Mouse (Mus musculus) neural tube, embryonic 15.5 days (tissue): ENCODE data around the gene Cdk2ap1. TPM values are rescaled to one million over a fixed set of nuclear protein-coding genes. Genes with fewer than 3 reads are reported as not detected.
A peak's percentile ranks its signal among the peaks of the same experiment; 100 is the strongest.

ENCODE experiments used
- ATAC-seq: fragments of 200-750 bp; cut with Nextera tagmentation; 2 replicates; pipeline ENCODE4 v1.8.0; 2017; ENCODE audit warnings: mild to moderate bottlenecking, moderate TSS enrichment, moderate library complexity; ENCODE audit not compliant: low FRiP score
- H3K27ac ChIP-seq: fragments of 300-500 bp; sonication (generic); replicated peaks from 2 replicates; pipeline ENCODE4 v1.5.1; 2015; ENCODE audit warnings: mild to moderate bottlenecking, inconsistent platforms
- H3K27me3 ChIP-seq: fragments of 300-500 bp; sonication (generic); replicated peaks from 2 replicates; pipeline ENCODE4 v1.6.1; 2015; ENCODE audit warnings: inconsistent platforms
- H3K36me3 ChIP-seq: fragments of 300-500 bp; sonication (generic); 2 replicates; pipeline ENCODE4 v1.6.1; 2015; ENCODE audit warnings: inconsistent platforms
- H3K4me1 ChIP-seq: fragments of 300-500 bp; sonication (generic); 2 replicates; pipeline ENCODE4 v1.6.1; 2015; ENCODE audit warnings: inconsistent platforms
- H3K4me2 ChIP-seq: fragments of 300-500 bp; sonication (generic); 2 replicates; pipeline ENCODE4 v1.6.1; 2015; ENCODE audit warnings: inconsistent platforms, mild to moderate bottlenecking, moderate library complexity
- H3K4me3 ChIP-seq: fragments of 300-500 bp; sonication (generic); replicated peaks from 2 replicates; pipeline ENCODE4 v1.5.1; 2015; ENCODE audit warnings: mild to moderate bottlenecking, inconsistent platforms
- H3K9ac ChIP-seq: fragments of 300-500 bp; sonication (generic); replicated peaks from 2 replicates; pipeline ENCODE4 v1.6.1; 2015; ENCODE audit warnings: mild to moderate bottlenecking, inconsistent platforms
- H3K9me3 ChIP-seq: fragments of 300-500 bp; sonication (generic); replicated peaks from 2 replicates; pipeline ENCODE4 v1.6.1; 2016; ENCODE audit warnings: inconsistent platforms
- WGBS: fragments of 180-500 bp; shearing (Covaris S2); methylation state at CpG from one replicate; pipeline ENCODE4 v1.1.7; 2015; ENCODE audit warnings: mixed read lengths; 5-methylcytosine and 5-hydroxymethylcytosine counted together
- polyA plus RNA-seq: library from polyadenylated mRNA; unstranded; fragments of >200 nt; fragmentation: Nextera tagmentation; extraction: Ambion mirVana; gene quantifications from 2 replicates; pipeline ENCODE4 v1.2.1, GENCODE M21; 2015

Gene Cdk2ap1
- polyA plus RNA-seq, 1 experiment from 2014 or later = 89.0 TPM

- Histone ChIP-seq H3K27me3 (no peaks in the 10 kb centered on the region), H3K36me3 (peaks cover 7% of the 10 kb centered on the region), H3K9me3 (no peaks in the 10 kb centered on the region), H3K9ac (no peak overlapping the region), H3K27ac (no peak overlapping the region), H3K4me1 (no peaks in the 10 kb centered on the region), H3K4me3 (no peak overlapping the region), H3K4me2 (no peak overlapping the region)
- no peak for ATAC-seq
- 88% methylated on average over 6 of the region's 6 CpGs for WGBS
These were observed 1.5 kb upstream of the Cdk2ap1 start for GRCm38 (mm10) chr5:124364173-124364918.

GRCm38 (mm10) chr5:124359641-124360040, 3.2 kb downstream of the Cdk2ap1 start:
- Histone ChIP-seq H3K4me3 (no peak overlapping the region), H3K36me3 (no peaks in the 10 kb centered on the region), H3K27me3 (no peaks in the 10 kb centered on the region), H3K4me1 (peaks cover 7% of the 10 kb centered on the region), H3K9ac (no peak overlapping the region), H3K9me3 (no peaks in the 10 kb centered on the region), H3K4me2 (no peak overlapping the region), H3K27ac (no peak overlapping the region)
- no peak for ATAC-seq
- WGBS = 82% methylated on average over 2 of the region's 2 CpGs

GRCm38 (mm10) chr5:124356695-124357094, 6.2 kb downstream of the Cdk2ap1 start:
- 50% methylated on average over 3 of the region's 3 CpGs for WGBS

GRCm38 (mm10) chr5:124355425-124355959, 7.4 kb downstream of the Cdk2ap1 start:
- no peak for ATAC-seq
- Histone ChIP-seq H3K4me2 (peak overlapping the region; percentile 84), H3K36me3 (no peaks in the 10 kb centered on the region), H3K4me3 (peak overlapping the region; percentile 83), H3K4me1 (peaks cover 37% of the 10 kb centered on the region), H3K9me3 (no peaks in the 10 kb centered on the region), H3K27ac (no peak overlapping the region; the same call in 1 of the 2 replicates), H3K27me3 (no peaks in the 10 kb centered on the region), H3K9ac (peak overlapping the region; percentile 86; the same call in 1 of the 2 replicates)
- WGBS = 2% methylated on average over 12 of the region's 12 CpGs

More at GRCm38 (mm10) chr5:124356695-124357094, 6.2 kb downstream of the Cdk2ap1 start:
- Histone ChIP-seq H3K4me3 (no peak overlapping the region), H3K27ac (no peak overlapping the region), H3K27me3 (no peaks in the 10 kb centered on the region), H3K4me1 (peaks cover 25% of the 10 kb centered on the region), H3K4me2 (no peak overlapping the region), H3K9me3 (no peaks in the 10 kb centered on the region), H3K9ac (no peak overlapping the region), H3K36me3 (no peaks in the 10 kb centered on the region)
- ATAC-seq = no peak

- Histone ChIP-seq H3K9ac (peak overlapping the region; percentile 86), H3K4me3 (peak overlapping the region; percentile 83), H3K36me3 (no peaks in the 10 kb centered on the region), H3K4me1 (peaks cover 44% of the 10 kb centered on the region), H3K27ac (peak overlapping the region; percentile 95), H3K9me3 (no peaks in the 10 kb centered on the region), H3K27me3 (no peaks in the 10 kb centered on the region), H3K4me2 (peak overlapping the region; percentile 84)
- WGBS = under 1% methylated on average over 32 of the region's 60 CpGs
- ATAC-seq = no peak
These were observed 8.1 kb downstream of the Cdk2ap1 start for GRCm38 (mm10) chr5:124354574-124355424.

GRCm38 (mm10) chr5:124353726-124354547, 8.9 kb downstream of the Cdk2ap1 start:
- under 1% methylated on average over 79 of the region's 132 CpGs for whole genome bisulfite sequencing
- H3K9ac ChIP-seq = peak overlapping the region; percentile 86
- peaks cover 52% of the 10 kb centered on the region for H3K4me1 ChIP-seq
- peak overlapping the region; percentile 84 for H3K4me2 ChIP-seq
- H3K4me3 ChIP-seq = peak overlapping the region; percentile 83
- no peaks in the 10 kb centered on the region for H3K27me3 ChIP-seq
- H3K27ac ChIP-seq = peak overlapping the region; percentile 95
- H3K36me3 ChIP-seq = peaks cover 5% of the 10 kb centered on the region; the same call in 1 of the 2 replicates
- 0 out of 2 replicates have a peak, but pooled peaks have one; percentile 6 for ATAC-seq
- no peaks in the 10 kb centered on the region for H3K9me3 ChIP-seq

- WGBS = 0% methylated on average over 32 of the region's 32 CpGs
- no peak for ATAC-seq
- Histone ChIP-seq H3K36me3 (peaks cover 13% of the 10 kb centered on the region), H3K9me3 (no peaks in the 10 kb centered on the region), H3K4me3 (peak overlapping the region; percentile 83), H3K27me3 (no peaks in the 10 kb centered on the region), H3K27ac (peak overlapping the region; percentile 95), H3K4me2 (peak overlapping the region; percentile 84), H3K4me1 (peaks cover 54% of the 10 kb centered on the region), H3K9ac (peak overlapping the region; percentile 86)
These were observed 9.7 kb downstream of the Cdk2ap1 start for GRCm38 (mm10) chr5:124353011-124353725.

GRCm38 (mm10) chr5:124352141-124352920, 10.6 kb downstream of the Cdk2ap1 start:
- Histone ChIP-seq H3K4me2 (peak overlapping the region; percentile 84), H3K4me1 (peaks cover 54% of the 10 kb centered on the region), H3K27me3 (no peaks in the 10 kb centered on the region), H3K27ac (peak overlapping the region; percentile 95), H3K9me3 (no peaks in the 10 kb centered on the region), H3K4me3 (peak overlapping the region; percentile 83), H3K36me3 (peaks cover 16% of the 10 kb centered on the region), H3K9ac (peak overlapping the region; percentile 86)
- peak; percentile 83 for ATAC-seq
- 0% methylated on average over 29 of the region's 30 CpGs for WGBS

GRCm38 (mm10) chr5:124351604-124352003, 11.3 kb downstream of the Cdk2ap1 start:
- peaks cover 20% of the 10 kb centered on the region for H3K36me3 ChIP-seq
- peak overlapping the region; percentile 95 for H3K27ac ChIP-seq
- 23% methylated on average over 3 of the region's 3 CpGs for WGBS
- peak overlapping the region; percentile 83 for H3K4me3 ChIP-seq
- peaks cover 54% of the 10 kb centered on the region for H3K4me1 ChIP-seq
- peak overlapping the region; percentile 86 for H3K9ac ChIP-seq
- H3K4me2 ChIP-seq = peak overlapping the region; percentile 84
- no peaks in the 10 kb centered on the region for H3K27me3 ChIP-seq
- no peaks in the 10 kb centered on the region for H3K9me3 ChIP-seq
- peak; percentile 15; the same call in 1 of the 2 replicates for ATAC-seq

- peaks cover 25% of the 10 kb centered on the region for H3K36me3 ChIP-seq
- H3K4me3 ChIP-seq = peak overlapping the region; percentile 83
- H3K4me2 ChIP-seq = peak overlapping the region; percentile 84
- peak; percentile 62 for ATAC-seq
- H3K4me1 ChIP-seq = peaks cover 54% of the 10 kb centered on the region
- H3K27ac ChIP-seq = peak overlapping the region; percentile 95
- H3K27me3 ChIP-seq = no peaks in the 10 kb centered on the region
- 3% methylated on average over 7 of the region's 7 CpGs for WGBS
- H3K9me3 ChIP-seq = no peaks in the 10 kb centered on the region
- peak overlapping the region; percentile 86 for H3K9ac ChIP-seq
These were observed 11.7 kb downstream of the Cdk2ap1 start for GRCm38 (mm10) chr5:124351111-124351560.
